Mouse (Mus musculus) embryonic facial prominence, embryonic 14.5 days (tissue): ENCODE measurements at regions not wholly inside any gene's neighbourhood (a gene's known extent, or its start where the extent isn't known, plus 50 kb on each side); places are given as distances from the start of the nearest gene placed in this dataset.

Experiments used
- ATAC-seq: fragments of 200-750 bp; cut with Nextera tagmentation; 2 replicates; pipeline ENCODE4 v1.8.0; 2017; ENCODE audit warnings: low read depth, moderate number of reproducible peaks, moderate TSS enrichment
- DNase-seq: peaks from one replicate; pipeline ENCODE4 v3.0.0-alpha.2; 2015; ENCODE audit warnings: low spot score
- H3K27ac ChIP-seq: fragments of 300-500 bp; sonication (generic); replicated peaks from 2 replicates; pipeline ENCODE4 v1.5.1; 2014; ENCODE audit warnings: low read depth, mild to moderate bottlenecking, low read length, moderate library complexity
- H3K27me3 ChIP-seq: fragments of 300-500 bp; sonication (generic); replicated peaks from 2 replicates; pipeline ENCODE4 v1.6.1; 2014; ENCODE audit warnings: low read length; ENCODE audit not compliant: control insufficient read depth, insufficient read depth
- H3K36me3 ChIP-seq: fragments of 300-500 bp; sonication (generic); 2 replicates; pipeline ENCODE4 v1.6.1; 2014; ENCODE audit warnings: low read length, mixed read lengths; ENCODE audit not compliant: control insufficient read depth, insufficient read depth
- H3K4me1 ChIP-seq: fragments of 300-500 bp; sonication (generic); 2 replicates; pipeline ENCODE4 v1.6.1; 2014; ENCODE audit warnings: antibody characterized with exemption, low read length; ENCODE audit not compliant: control insufficient read depth, insufficient read depth
- H3K4me2 ChIP-seq: fragments of 300-500 bp; sonication (generic); 2 replicates; pipeline ENCODE4 v1.6.1; 2014; ENCODE audit warnings: low read depth, mild to moderate bottlenecking, low read length, moderate library complexity, mixed read lengths
- H3K4me3 ChIP-seq: fragments of 300-500 bp; sonication (generic); 2 replicates; pipeline ENCODE4 v1.5.1; 2014; ENCODE audit warnings: low read depth, mild to moderate bottlenecking, low read length
- H3K9ac ChIP-seq: fragments of 300-500 bp; sonication (generic); 2 replicates; pipeline ENCODE4 v1.6.1; 2014; ENCODE audit warnings: low read depth, mild to moderate bottlenecking, low read length, moderate library complexity, mixed read lengths
- H3K9me3 ChIP-seq: fragments of 300-500 bp; sonication (generic); 2 replicates; pipeline ENCODE4 v1.6.1; 2016; ENCODE audit warnings: low read length; ENCODE audit not compliant: control insufficient read depth
- WGBS: fragments of 180-500 bp; shearing (Covaris S2); extraction: QIAGEN DNeasy Blood & Tissue Kit; methylation state at CpG from one replicate; pipeline ENCODE4 v1.1.7; 2014; 5-methylcytosine and 5-hydroxymethylcytosine counted together

DNA sequence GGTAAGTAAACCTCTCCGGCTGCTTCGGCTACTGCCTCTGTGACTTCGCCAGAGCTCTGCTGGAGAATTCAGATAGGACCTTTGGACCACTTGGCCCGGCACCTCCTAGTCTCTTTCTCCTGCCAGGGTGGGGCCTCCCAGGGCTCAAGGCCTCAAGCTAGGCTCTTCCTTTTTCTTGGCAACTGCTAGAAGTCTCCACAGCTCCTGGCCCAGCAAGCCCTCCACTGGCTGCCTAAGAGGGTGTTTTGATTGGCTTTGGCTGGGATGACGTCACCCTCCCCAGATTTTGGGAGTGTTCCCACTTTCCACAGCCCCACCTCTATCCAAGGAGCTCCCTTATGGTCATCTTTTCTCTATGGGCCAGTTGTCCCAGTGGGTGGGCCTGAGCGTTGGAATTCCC lies 949.4 kb downstream of the 4930447A16Rik start:
- Histone ChIP-seq H3K27me3 (no peaks in the 10 kb centered on the region), H3K4me1 (peaks cover 10% of the 10 kb centered on the region; the same call in 1 of the 2 replicates), H3K9ac (no peak overlapping the region), H3K36me3 (no peaks in the 10 kb centered on the region), H3K27ac (no peak overlapping the region), H3K9me3 (no peaks in the 10 kb centered on the region), H3K4me2 (no peak overlapping the region), H3K4me3 (no peak overlapping the region)
- WGBS = 78% methylated on average over 6 of the region's 6 CpGs
- DNase-seq (peak; percentile 28), ATAC-seq (0 out of 2 replicates have a peak, but pooled peaks have one; percentile 19)

GRCm38 (mm10) chr15:38378106-38378505 lies 952.8 kb downstream of the 4930447A16Rik start:
- Histone ChIP-seq H3K4me3 (no peak overlapping the region), H3K9ac (no peak overlapping the region), H3K27me3 (no peaks in the 10 kb centered on the region), H3K36me3 (no peaks in the 10 kb centered on the region), H3K4me2 (no peak overlapping the region), H3K27ac (no peak overlapping the region), H3K4me1 (peaks cover 10% of the 10 kb centered on the region; the same call in 1 of the 2 replicates), H3K9me3 (no peaks in the 10 kb centered on the region)
- 74% methylated on average over 8 of the region's 8 CpGs for WGBS
- ATAC-seq (no peak), DNase-seq (peak; percentile 16)

DNA sequence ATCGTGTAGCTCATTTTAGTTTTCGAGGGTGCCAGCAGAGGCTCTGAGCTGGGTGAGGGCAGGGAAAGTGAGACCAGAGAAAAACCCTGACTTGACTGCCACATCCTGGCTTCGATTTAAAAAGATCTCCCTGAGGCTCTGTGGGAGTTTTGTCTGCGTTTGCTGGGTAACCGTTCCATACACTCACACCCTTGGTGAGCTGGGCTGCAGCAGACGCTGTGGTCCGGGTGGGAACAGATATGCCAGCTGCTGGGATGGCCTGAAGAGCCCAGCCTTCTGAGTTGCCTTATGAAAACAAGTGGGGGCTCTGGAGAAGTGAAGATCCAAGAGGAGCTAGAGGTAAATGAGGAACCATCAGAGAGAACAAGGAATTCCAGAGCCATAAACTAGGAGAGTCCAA lies 962.3 kb downstream of the 4930447A16Rik start:
- Histone ChIP-seq H3K4me3 (no peak overlapping the region), H3K4me1 (peaks cover 15% of the 10 kb centered on the region; the same call in 1 of the 2 replicates), H3K27me3 (no peaks in the 10 kb centered on the region), H3K4me2 (no peak overlapping the region), H3K9ac (no peak overlapping the region), H3K27ac (no peak overlapping the region), H3K9me3 (no peaks in the 10 kb centered on the region), H3K36me3 (no peaks in the 10 kb centered on the region)
- 54% methylated on average over 7 of the region's 7 CpGs for WGBS
- ATAC-seq = no peak
- no peak for DNase-seq

GRCm38 (mm10) chr15:38388436-38388835 lies 963.1 kb downstream of the 4930447A16Rik start:
- ATAC-seq (no peak), DNase-seq (no peak)
- H3K9ac ChIP-seq = no peak overlapping the region
- H3K27ac ChIP-seq = no peak overlapping the region
- no peaks in the 10 kb centered on the region for H3K9me3 ChIP-seq
- no peaks in the 10 kb centered on the region for H3K27me3 ChIP-seq
- no peaks in the 10 kb centered on the region for H3K36me3 ChIP-seq
- H3K4me3 ChIP-seq = no peak overlapping the region
- H3K4me1 ChIP-seq = peaks cover 15% of the 10 kb centered on the region; the same call in 1 of the 2 replicates
- WGBS = 88% methylated on average over 7 of the region's 7 CpGs
- H3K4me2 ChIP-seq = no peak overlapping the region

DNA sequence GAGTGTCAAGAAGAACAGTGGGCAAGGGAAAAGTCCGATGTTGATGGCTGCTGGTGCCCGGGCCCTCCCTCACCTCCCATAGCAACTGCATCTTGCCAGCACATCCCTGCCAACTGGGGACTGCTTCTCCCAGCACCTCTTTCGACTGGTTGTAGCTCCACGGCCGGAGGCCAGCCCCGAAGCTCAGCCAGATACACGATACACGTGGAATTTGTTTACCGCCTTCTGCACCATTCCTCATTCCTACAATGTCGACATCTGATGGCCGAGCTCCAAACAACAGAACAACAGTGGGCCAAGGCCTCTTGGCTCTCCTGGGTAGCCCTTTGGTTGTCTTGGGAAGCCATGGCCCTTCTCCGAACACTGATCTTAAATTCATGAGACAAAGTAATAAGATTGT lies 965.1 kb downstream of the 4930447A16Rik start:
- no peak overlapping the region for H3K9ac ChIP-seq
- no peaks in the 10 kb centered on the region for H3K9me3 ChIP-seq
- no peak for ATAC-seq
- WGBS = 86% methylated on average over 12 of the region's 12 CpGs
- no peak for DNase-seq
- no peak overlapping the region for H3K4me3 ChIP-seq
- no peaks in the 10 kb centered on the region for H3K4me1 ChIP-seq
- H3K4me2 ChIP-seq = no peak overlapping the region
- H3K27ac ChIP-seq = no peak overlapping the region
- H3K36me3 ChIP-seq = no peaks in the 10 kb centered on the region
- H3K27me3 ChIP-seq = no peaks in the 10 kb centered on the region

- Histone ChIP-seq H3K36me3 (no peaks in the 10 kb centered on the region), H3K4me3 (no peak overlapping the region), H3K9me3 (no peaks in the 10 kb centered on the region), H3K27ac (no peak overlapping the region), H3K9ac (no peak overlapping the region), H3K27me3 (no peaks in the 10 kb centered on the region), H3K4me2 (no peak overlapping the region), H3K4me1 (no peaks in the 10 kb centered on the region)
- ATAC-seq (peak; percentile 77), DNase-seq (peak; percentile 73)
- 53% methylated on average over 6 of the region's 6 CpGs for WGBS
Observed at GRCm38 (mm10) chr15:38391420-38391819, 966.1 kb downstream of the 4930447A16Rik start.

DNA sequence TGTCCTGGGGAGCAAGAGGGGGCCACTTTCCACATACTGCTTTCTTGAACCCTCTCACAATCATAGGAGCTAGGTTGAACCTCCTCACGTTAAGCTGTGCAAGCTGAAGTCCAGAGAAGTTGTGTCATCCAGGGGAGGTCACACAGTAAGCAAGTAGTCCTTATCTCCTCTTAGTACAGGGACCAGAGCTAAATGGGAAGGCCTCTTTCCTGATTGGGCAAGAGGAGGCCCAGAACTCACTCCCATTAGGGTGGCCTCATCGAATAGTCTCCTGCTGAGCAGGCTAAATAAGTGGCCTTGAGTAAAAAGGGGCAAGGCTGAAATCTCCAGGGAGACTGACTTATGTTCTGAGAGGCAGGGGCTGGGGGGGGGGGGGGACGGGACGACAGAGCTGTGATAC lies 966.5 kb downstream of the 4930447A16Rik start:
- 59% methylated on average over 4 of the region's 4 CpGs for WGBS
- 0 out of 2 replicates have a peak overlapping the region, but pooled peaks have one; percentile 4 for H3K9ac ChIP-seq
- no peaks in the 10 kb centered on the region for H3K4me1 ChIP-seq
- H3K27me3 ChIP-seq = no peaks in the 10 kb centered on the region
- no peak for ATAC-seq
- no peak overlapping the region for H3K4me2 ChIP-seq
- DNase-seq = no peak
- no peaks in the 10 kb centered on the region for H3K36me3 ChIP-seq
- H3K27ac ChIP-seq = no peak overlapping the region
- H3K9me3 ChIP-seq = no peaks in the 10 kb centered on the region
- H3K4me3 ChIP-seq = no peak overlapping the region

DNA sequence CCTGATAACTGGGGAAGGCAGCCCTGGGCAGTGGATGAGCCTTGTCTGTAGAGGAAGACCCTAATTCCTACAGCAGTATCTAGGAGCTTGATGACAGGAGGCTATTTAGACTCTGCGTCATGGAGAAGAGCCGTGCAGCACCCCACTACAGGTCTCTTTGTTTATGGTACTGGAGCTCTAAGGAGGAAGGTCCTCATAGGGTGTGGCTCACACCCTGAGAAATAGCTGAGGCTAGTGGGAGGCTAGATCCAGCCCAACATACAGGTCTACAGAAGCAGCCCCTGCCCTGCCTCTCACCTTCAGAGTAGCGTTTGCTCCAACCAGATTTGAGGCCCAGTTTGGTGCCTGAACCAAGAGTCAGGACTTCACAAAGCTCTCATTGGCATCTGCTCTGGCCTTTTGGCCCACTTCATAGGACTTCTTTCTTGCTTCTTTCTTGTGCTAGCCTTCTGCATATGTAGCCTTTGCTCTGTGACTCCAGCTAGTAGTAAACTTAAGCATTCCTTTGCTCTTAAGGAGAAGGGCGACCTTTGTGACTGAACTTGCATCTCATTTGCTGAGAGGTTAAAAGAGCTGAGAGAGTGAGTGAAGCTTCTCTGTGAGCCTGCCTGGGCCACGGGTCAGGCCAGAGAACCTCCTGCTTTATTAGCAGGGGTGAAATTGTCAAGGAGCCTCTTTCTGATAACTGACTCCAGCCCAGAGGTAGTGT lies 967.2 kb downstream of the 4930447A16Rik start:
- no peaks in the 10 kb centered on the region for H3K36me3 ChIP-seq
- ATAC-seq (no peak), DNase-seq (no peak)
- no peaks in the 10 kb centered on the region for H3K27me3 ChIP-seq
- WGBS = 74% methylated on average over 5 of the region's 5 CpGs
- H3K9me3 ChIP-seq = no peaks in the 10 kb centered on the region
- no peaks in the 10 kb centered on the region for H3K4me1 ChIP-seq
- no peak overlapping the region for H3K9ac ChIP-seq
- H3K4me2 ChIP-seq = no peak overlapping the region
- H3K27ac ChIP-seq = no peak overlapping the region
- H3K4me3 ChIP-seq = no peak overlapping the region

GRCm38 (mm10) chr15:38398852-38399251 lies 973.5 kb downstream of the 4930447A16Rik start:
- Histone ChIP-seq H3K4me3 (no peak overlapping the region), H3K27ac (no peak overlapping the region), H3K4me2 (no peak overlapping the region), H3K9me3 (no peaks in the 10 kb centered on the region), H3K4me1 (no peaks in the 10 kb centered on the region), H3K36me3 (no peaks in the 10 kb centered on the region), H3K27me3 (no peaks in the 10 kb centered on the region), H3K9ac (no peak overlapping the region)
- 76% methylated on average over 4 of the region's 4 CpGs for WGBS
- DNase-seq (no peak), ATAC-seq (no peak; the same call in 1 of the 2 replicates)
